Mouse (Mus musculus): ENCODE results near the gene Hip1r. TPM values are rescaled to one million over a fixed set of nuclear protein-coding genes. Genes with fewer than 3 reads are reported as not detected.
A peak's percentile ranks its signal among the peaks of the same experiment; 100 is the strongest.

The Hip1r gene
- total RNA-seq, 2 experiments from 2014 or later, result 20.1 to 28.4 TPM

GRCm38 (mm10) chr5:124014791-124015251 is 41.4 kb downstream of the Hip1r start:
- no peak for DNase-seq (ENCODE audit: low spot score in 2 of 2)

GRCm38 (mm10) chr5:124015727-124016126 is 42.3 kb downstream of the Hip1r start:
- DNase-seq (ENCODE audit: low spot score in 2 of 2), result no peak

GRCm38 (mm10) chr5:124016291-124016821 is 42.9 kb downstream of the Hip1r start:
- no peak for DNase-seq (ENCODE audit: low spot score in 2 of 2)

- no peak for DNase-seq (ENCODE audit: low spot score in 2 of 2)
Measured at GRCm38 (mm10) chr5:124017941-124018340, 44.5 kb downstream of the Hip1r start.

GRCm38 (mm10) chr5:124018651-124019050 is 45.2 kb downstream of the Hip1r start:
- DNase-seq (ENCODE audit: low spot score in 2 of 2), result no peak

- peak; percentile 64 to 72 for DNase-seq (ENCODE audit: low spot score in 2 of 2)
Measured at GRCm38 (mm10) chr5:124019348-124020216, 46.2 kb downstream of the Hip1r start.

GRCm38 (mm10) chr5:124021148-124021547 is 47.7 kb downstream of the Hip1r start:
- DNase-seq (ENCODE audit: low spot score in 2 of 2), result peak in 1 of 2 experiments; percentile 42

- DNase-seq (ENCODE audit: low spot score in 2 of 2), result peak in 1 of 2 experiments; percentile 4
Measured at GRCm38 (mm10) chr5:124021701-124022100, 48.3 kb downstream of the Hip1r start.

- no peak for DNase-seq (ENCODE audit: low spot score in 2 of 2)
Measured at GRCm38 (mm10) chr5:124022365-124022764, 48.9 kb downstream of the Hip1r start.

- DNase-seq (ENCODE audit: low spot score in 2 of 2), result peak in 1 of 2 experiments; percentile 62
Measured at GRCm38 (mm10) chr5:124024677-124025076, 51.2 kb downstream of the Hip1r start.

GRCm38 (mm10) chr5:124025146-124025545 is 51.7 kb downstream of the Hip1r start:
- DNase-seq (ENCODE audit: low spot score in 2 of 2), result no peak

GRCm38 (mm10) chr5:124025587-124026441 is 52.4 kb downstream of the Hip1r start:
- peak in 1 of 2 experiments; percentile 63 for DNase-seq (ENCODE audit: low spot score in 2 of 2)

- no peak for DNase-seq (ENCODE audit: low spot score in 2 of 2)
Measured at GRCm38 (mm10) chr5:124026568-124026967, 53.1 kb downstream of the Hip1r start.

GRCm38 (mm10) chr5:124027702-124028470 is 54.5 kb downstream of the Hip1r start:
- DNase-seq (ENCODE audit: low spot score in 2 of 2), result no peak

- no peak for DNase-seq (ENCODE audit: low spot score in 2 of 2)
Measured at GRCm38 (mm10) chr5:124028680-124029079, 55.3 kb downstream of the Hip1r start.

GRCm38 (mm10) chr5:124029220-124030035 is 56.0 kb downstream of the Hip1r start:
- peak in 1 of 2 experiments; percentile 28 for DNase-seq (ENCODE audit: low spot score in 2 of 2)

GRCm38 (mm10) chr5:124030386-124031067 is 57.1 kb downstream of the Hip1r start:
- DNase-seq (ENCODE audit: low spot score in 2 of 2), result peak in 1 of 2 experiments; percentile 24

GRCm38 (mm10) chr5:124031068-124031955 is 57.9 kb downstream of the Hip1r start:
- DNase-seq (ENCODE audit: low spot score in 2 of 2), result no peak

All from adrenal gland, adult 18-20 months (tissue).